ENCODE assay signal across 30 mouse cellular contexts in genomic region chr6:50387629-50388028, GRCm38 (mm10).
DNase-seq lines count a peak whose midpoint lies in the region; ATAC-seq lines count a peak whose summit lies in the region.
"Had no signal": no experiment of that assay in that cellular context is flagged by ENCODE, and none has a peak within 500 bp of the region (broad histone marks: within the 10 kb centered on the region; RNA-seq: fewer than 3 reads in every experiment).

No protein-coding gene starts in this region.

- H3K9ac ChIP-seq in hindbrain, embryonic 11.5 days (ENCODE audit: low read depth, low read length): no peak overlapping the region
- H3K9ac ChIP-seq in kidney, embryonic 14.5 days (ENCODE audit: low read depth, low read length): no peak overlapping the region
- H3K9ac ChIP-seq: embryonic facial prominence, embryonic 12.5 days; heart, embryonic 12.5 days; hindbrain, embryonic 14.5 days; liver, embryonic 14.5 days; midbrain, embryonic 12.5 days; neural tube, embryonic 13.5 days had no signal

- no peak overlapping the region for H3K4me2 ChIP-seq in hindbrain, embryonic 11.5 days (replicated peaks; ENCODE audit: low read depth, low read length)
- no peak overlapping the region for H3K4me2 ChIP-seq in kidney, embryonic 14.5 days (replicated peaks; ENCODE audit: low read depth, low read length)
- H3K4me2 ChIP-seq: embryonic facial prominence, embryonic 12.5 days; heart, embryonic 12.5 days; hindbrain, embryonic 14.5 days; midbrain, embryonic 12.5 days; neural tube, embryonic 13.5 days had no signal

- no peak overlapping the region for H3K4me3 ChIP-seq in hindbrain, embryonic 11.5 days (ENCODE audit: low read depth, low read length)
- no peak overlapping the region for H3K4me3 ChIP-seq in kidney, embryonic 14.5 days (ENCODE audit: low read length)
- H3K4me3 ChIP-seq: embryonic facial prominence, embryonic 12.5 days; gastrocnemius, adult 2 months; heart, embryonic 12.5 days; midbrain, embryonic 12.5 days; myocyte; neural tube, embryonic 13.5 days had no signal

- no peaks in the 10 kb centered on the region for H3K9me3 ChIP-seq in hindbrain, embryonic 11.5 days (ENCODE audit: control insufficient read depth, low read length)
- no peaks in the 10 kb centered on the region for H3K9me3 ChIP-seq in kidney, embryonic 14.5 days (ENCODE audit: control insufficient read depth, low read length)
- H3K9me3 ChIP-seq: embryonic facial prominence, embryonic 12.5 days; heart, embryonic 12.5 days; midbrain, embryonic 12.5 days had no signal

- WGBS in hindbrain, embryonic 11.5 days: 79% methylated on average over 5 of the region's 5 CpGs
- WGBS in kidney, embryonic 14.5 days: 65% methylated on average over 5 of the region's 5 CpGs

- no peak overlapping the region for H3K27ac ChIP-seq in hindbrain, embryonic 11.5 days (ENCODE audit: low read depth, low read length)
- H3K27ac ChIP-seq in kidney, embryonic 14.5 days (ENCODE audit: low read depth, low read length): no peak overlapping the region
- H3K27ac ChIP-seq: embryonic facial prominence, embryonic 12.5 days; gastrocnemius, adult 2 months; hindbrain, embryonic 14.5 days; kidney, postnatal 0 days; liver, embryonic 14.5 days; midbrain, embryonic 12.5 days; neural tube, embryonic 13.5 days had no signal

- H3K27me3 ChIP-seq in hindbrain, embryonic 11.5 days (ENCODE audit: control insufficient read depth, insufficient read depth, low read length): no peaks in the 10 kb centered on the region
- no peaks in the 10 kb centered on the region for H3K27me3 ChIP-seq in kidney, embryonic 14.5 days (ENCODE audit: control insufficient read depth, insufficient read depth, low read length)
- H3K27me3 ChIP-seq: embryonic facial prominence, embryonic 12.5 days; heart, embryonic 12.5 days; midbrain, embryonic 12.5 days; neural tube, embryonic 13.5 days had no signal

- peak; percentile 50 for DNase-seq in thymus, postnatal 14 days
- DNase-seq in thymus, postnatal 0 days (ENCODE audit: low spot score): no peak
- peak; percentile 4 to 7 for DNase-seq in CD8-positive naive resting alpha-beta T cell, adult 2 months (ENCODE audit: low read depth in 2 of 2, low spot score in 2 of 2)
- DNase-seq in induced T-regulatory cell, adult 2 months (ENCODE audit: low read depth): peak; percentile 73
- DNase-seq in hindbrain, embryonic 11.5 days (ENCODE audit: low spot score): no peak
- DNase-seq: adrenal gland, postnatal 10 days; cerebellum, adult 11 months; cerebellum, adult 9-11 months; embryo, embryonic 11 days; gastrocnemius, adult 2 months; gastrocnemius, postnatal 36 days; heart, adult 18-20 months; heart, postnatal 4 days; kidney, adult 2 months; layer of hippocampus, postnatal 36 days; liver; lung, adult 2 months; lung, postnatal 10 days; right cerebral cortex, postnatal 14 days had no signal

- no peaks in the 10 kb centered on the region for H3K36me3 ChIP-seq in hindbrain, embryonic 11.5 days (ENCODE audit: control insufficient read depth, insufficient read depth, low read length)
- H3K36me3 ChIP-seq in kidney, embryonic 14.5 days (ENCODE audit: control insufficient read depth, insufficient read depth, low read length): no peaks in the 10 kb centered on the region
- H3K36me3 ChIP-seq: embryonic facial prominence, embryonic 12.5 days; heart, embryonic 12.5 days; midbrain, embryonic 12.5 days; neural tube, embryonic 13.5 days had no signal

- H3K4me1 ChIP-seq in hindbrain, embryonic 11.5 days (replicated peaks; ENCODE audit: control insufficient read depth, insufficient read depth, low read length): no peaks in the 10 kb centered on the region
- H3K4me1 ChIP-seq in kidney, embryonic 14.5 days (ENCODE audit: control insufficient read depth, insufficient read depth, low read length): 0 out of 2 replicates have a peak, but pooled peaks cover under 1% of the 10 kb centered on the region
- H3K4me1 ChIP-seq: embryonic facial prominence, embryonic 12.5 days; midbrain, embryonic 12.5 days; neural tube, embryonic 13.5 days had no signal

- no peak for ATAC-seq in hindbrain, embryonic 11.5 days (ENCODE audit: low FRiP score)
- ATAC-seq in frontal cortex, adult (ENCODE audit: low TSS enrichment): no peak
- no peak for ATAC-seq in kidney, embryonic 14.5 days (ENCODE audit: low FRiP score, low TSS enrichment)
- ATAC-seq: forebrain, embryonic 14.5 days had no signal

Comparison
In these comparisons a context has a peak if more than half of its experiments do, and no peak if none do; other contexts are left out.
1. DNase-seq: peak in thymus, postnatal 14 days (single experiment), CD8-positive naive resting alpha-beta T cell, adult 2 months (2 of 2) and induced T-regulatory cell, adult 2 months (single experiment); none in thymus, postnatal 0 days (single experiment) and hindbrain, embryonic 11.5 days (single experiment).